Mouse (Mus musculus) limb, embryonic 14.5 days (tissue): Measurements from ENCODE around the gene Ifna2. TPM values are rescaled to one million over a fixed set of nuclear protein-coding genes. Genes with fewer than 3 reads are reported as not detected.

Source experiments
- ATAC-seq: fragments of 200-750 bp; cut with Nextera tagmentation; 2 replicates; pipeline ENCODE4 v1.8.0; 2017; ENCODE audit warnings: low read depth, moderate number of reproducible peaks, moderate TSS enrichment; ENCODE audit not compliant: low FRiP score
- DNase-seq: peaks from one replicate; pipeline ENCODE4 v3.0.0-alpha.2; 2015; ENCODE audit warnings: low spot score
- H3K27ac ChIP-seq: fragments of 300-500 bp; sonication (generic); replicated peaks from 2 replicates; pipeline ENCODE4 v1.5.1; 2014; ENCODE audit warnings: low read depth, mild to moderate bottlenecking, low read length, moderate library complexity, mixed read lengths
- H3K27me3 ChIP-seq: fragments of 300-500 bp; sonication (generic); 2 replicates; pipeline ENCODE4 v1.6.1; 2014; ENCODE audit warnings: low read length, mixed read lengths; ENCODE audit not compliant: control insufficient read depth, insufficient read depth
- H3K36me3 ChIP-seq: fragments of 300-500 bp; sonication (generic); 2 replicates; pipeline ENCODE4 v1.6.1; 2014; ENCODE audit warnings: mild to moderate bottlenecking, low read length, moderate library complexity, mixed read lengths; ENCODE audit not compliant: control insufficient read depth, insufficient read depth
- H3K4me1 ChIP-seq: fragments of 300-500 bp; sonication (generic); 2 replicates; pipeline ENCODE4 v1.6.1; 2014; ENCODE audit warnings: antibody characterized with exemption, low read length, mixed read lengths; ENCODE audit not compliant: control insufficient read depth, insufficient read depth
- H3K4me2 ChIP-seq: fragments of 300-500 bp; sonication (generic); replicated peaks from 2 replicates; pipeline ENCODE4 v1.6.1; 2014; ENCODE audit warnings: low read depth, mild to moderate bottlenecking, low read length, moderate library complexity; ENCODE audit not compliant: severe bottlenecking
- H3K4me3 ChIP-seq: fragments of 300-500 bp; sonication (generic); replicated peaks from 2 replicates; pipeline ENCODE4 v1.5.1; 2014; ENCODE audit warnings: low read length
- H3K9ac ChIP-seq: fragments of 300-500 bp; sonication (generic); 2 replicates; pipeline ENCODE4 v1.6.1; 2014; ENCODE audit warnings: mild to moderate bottlenecking, low read depth, low read length, moderate library complexity; ENCODE audit not compliant: severe bottlenecking
- H3K9me3 ChIP-seq: fragments of 300-500 bp; sonication (generic); 2 replicates; pipeline ENCODE4 v1.6.1; 2016; ENCODE audit warnings: low read length; ENCODE audit not compliant: control insufficient read depth
- POLR2A ChIP-seq: fragments of 200-500 bp; IDR thresholded peaks from 2 replicates; pipeline ENCODE4 v1.8.0; 2012; ENCODE audit warnings: inconsistent platforms, mild to moderate bottlenecking, moderate library complexity, borderline replicate concordance; ENCODE audit not compliant: insufficient read depth, insufficient read length; ENCODE audit errors: extremely low read depth
- WGBS: fragments of 180-500 bp; shearing (Covaris S2); extraction: QIAGEN DNeasy Blood & Tissue Kit; methylation state at CpG from one replicate; pipeline ENCODE4 v1.1.7; 2014; 5-methylcytosine and 5-hydroxymethylcytosine counted together
- polyA plus RNA-seq, 2 experiments: library from polyadenylated mRNA; depleted of rRNA in 1 of 2; stranded (reverse) in 1 of 2; unstranded in 1 of 2; fragments of >200 nt; fragmentation: Nextera tagmentation in 1 of 2; extraction: Ambion mirVana in 1 of 2; gene quantifications; 2 replicates each; pipeline versions ENCODE4 v1.2.1 to v1.2.3; 2012 to 2014

The Ifna2 gene
- polyA plus RNA-seq, 2 experiments: not detected

DNA sequence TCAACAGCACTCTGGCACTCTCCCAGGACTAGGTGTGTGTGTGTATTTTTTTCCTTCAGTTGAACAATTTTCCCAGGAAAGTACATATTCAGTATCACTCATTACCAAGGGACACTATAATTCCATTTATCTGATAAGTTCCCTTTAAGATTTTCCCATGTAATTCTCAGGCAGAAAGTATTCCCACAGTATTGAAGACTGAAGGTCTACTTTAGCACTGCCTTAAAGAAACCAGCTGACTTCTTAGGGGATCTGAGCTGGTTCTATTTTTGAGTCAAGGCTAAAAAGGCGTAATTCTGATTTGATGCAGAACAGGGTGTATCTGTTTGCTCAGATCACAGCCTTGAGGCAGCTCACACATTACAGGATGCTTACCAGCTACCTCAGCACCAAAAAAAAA lies 35.0 kb upstream of the Ifna2 start:
- Histone ChIP-seq H3K36me3 (peaks cover 53% of the 10 kb centered on the region), H3K4me3 (peak overlapping the region; percentile 30)
- DNase-seq: no peak

DNA sequence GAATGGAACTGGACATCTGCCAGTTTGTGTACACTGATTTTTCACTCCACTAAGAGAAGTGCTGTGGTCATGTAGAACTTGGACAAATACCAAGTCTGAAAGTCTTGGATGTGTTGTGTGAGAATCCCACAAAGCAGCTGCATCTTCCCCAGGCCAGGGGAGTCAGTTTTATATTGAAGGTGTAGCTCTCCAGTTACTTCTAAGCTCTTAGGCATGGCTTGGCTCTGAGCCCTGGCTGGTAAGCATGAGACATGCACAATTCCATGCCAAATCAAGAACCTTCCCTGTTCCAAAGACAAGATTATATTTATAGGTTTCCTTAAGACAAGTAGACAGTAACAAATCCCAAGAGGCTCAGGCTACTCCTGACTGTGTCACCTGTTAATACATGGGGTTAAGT lies 31.3 kb upstream of the Ifna2 start:
- no peak for ATAC-seq

More for the DNA sequence above, 35.0 kb upstream of the Ifna2 start:
- ATAC-seq: no peak
- Histone ChIP-seq H3K9ac (0 out of 2 replicates have a peak overlapping the region, but pooled peaks have one; percentile 7), H3K27me3 (no peaks in the 10 kb centered on the region), H3K4me2 (peak overlapping the region; percentile 57), H3K27ac (no peak overlapping the region), H3K4me1 (peaks cover 23% of the 10 kb centered on the region), H3K9me3 (no peaks in the 10 kb centered on the region)
- no peak for TF ChIP-seq POLR2A
- 41% methylated on average over 1 of the region's 1 CpGs for WGBS

GRCm38 (mm10) chr4:88714281-88714680 lies 30.6 kb upstream of the Ifna2 start:
- Histone ChIP-seq H3K4me2 (no peak overlapping the region), H3K9ac (no peak overlapping the region), H3K27me3 (no peaks in the 10 kb centered on the region), H3K9me3 (no peaks in the 10 kb centered on the region), H3K27ac (no peak overlapping the region), H3K36me3 (peaks cover 48% of the 10 kb centered on the region), H3K4me1 (peaks cover 12% of the 10 kb centered on the region; the same call in 1 of the 2 replicates), H3K4me3 (no peak overlapping the region)
- TF ChIP-seq POLR2A: no peak
- 72% methylated on average over 1 of the region's 1 CpGs for WGBS
- DNase-seq: peak; percentile 4
- no peak for ATAC-seq

More for the DNA sequence above, 31.3 kb upstream of the Ifna2 start:
- DNase-seq: peak; percentile 9
- H3K4me1 ChIP-seq: peaks cover 14% of the 10 kb centered on the region
- H3K9me3 ChIP-seq: no peaks in the 10 kb centered on the region
- H3K4me2 ChIP-seq: no peak overlapping the region
- no peak overlapping the region for H3K27ac ChIP-seq
- no peak for TF ChIP-seq POLR2A
- H3K9ac ChIP-seq: no peak overlapping the region
- H3K4me3 ChIP-seq: no peak overlapping the region
- no peaks in the 10 kb centered on the region for H3K27me3 ChIP-seq
- peaks cover 50% of the 10 kb centered on the region for H3K36me3 ChIP-seq

DNA sequence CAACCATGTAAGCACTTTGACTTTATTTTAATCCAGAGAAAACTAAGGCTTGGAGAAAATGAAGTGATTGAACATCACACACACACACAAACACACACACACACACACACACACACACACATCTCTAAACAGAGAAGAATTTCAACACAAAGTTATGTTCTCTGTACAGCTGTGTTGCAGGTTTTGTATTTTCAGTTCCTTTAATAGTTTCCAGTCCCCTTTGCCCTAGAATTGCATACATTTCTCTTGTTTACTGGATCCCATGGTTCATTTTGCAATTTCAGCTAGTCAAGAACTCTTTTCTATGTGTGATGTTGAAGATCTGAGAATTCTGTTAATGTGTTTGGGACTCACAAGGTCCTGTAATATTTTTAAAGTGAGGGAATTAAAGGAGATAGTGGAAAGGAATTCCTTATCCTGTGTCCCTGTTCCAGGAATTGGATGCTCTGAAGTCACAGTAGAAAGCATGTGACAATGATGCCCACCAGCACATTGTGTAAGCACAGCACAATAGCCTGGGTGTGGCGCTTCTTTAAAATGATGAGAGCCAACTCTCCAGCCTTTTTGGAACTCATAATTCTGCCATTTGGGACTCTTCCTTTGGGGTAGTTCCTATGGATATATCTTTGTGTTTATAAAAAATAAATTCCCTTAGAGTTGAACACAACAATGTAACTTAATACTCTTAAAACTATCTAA lies 23.6 kb upstream of the Ifna2 start:
- 94% methylated on average over 1 of the region's 1 CpGs for WGBS

DNA sequence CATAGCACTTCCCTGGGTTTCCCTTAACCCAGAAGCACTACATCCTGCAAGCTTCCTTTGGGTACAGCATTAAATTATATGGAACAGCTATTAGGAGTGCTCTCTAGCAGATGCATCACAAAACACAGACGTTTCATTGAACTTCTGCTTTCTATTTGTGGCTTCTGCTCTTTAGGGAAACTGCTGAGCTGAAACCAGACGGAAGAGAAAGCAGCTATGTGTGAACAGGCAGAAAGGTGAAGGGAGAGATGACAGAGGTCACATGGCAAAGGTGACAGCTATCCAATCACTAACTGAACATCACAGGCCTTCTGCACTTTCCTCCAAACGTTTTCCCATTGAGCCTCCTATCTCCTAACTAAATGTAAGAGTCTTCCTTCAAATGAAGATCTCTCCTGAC lies 22.2 kb upstream of the Ifna2 start:
- 29% methylated on average over 3 of the region's 3 CpGs for WGBS
- Histone ChIP-seq H3K36me3 (no peaks in the 10 kb centered on the region), H3K4me2 (no peak overlapping the region), H3K9me3 (no peaks in the 10 kb centered on the region), H3K4me1 (no peaks in the 10 kb centered on the region), H3K9ac (no peak overlapping the region), H3K4me3 (no peak overlapping the region), H3K27me3 (no peaks in the 10 kb centered on the region), H3K27ac (no peak overlapping the region)
- DNase-seq: no peak
- ATAC-seq: no peak
- no peak for TF ChIP-seq POLR2A

More for the DNA sequence above, 23.6 kb upstream of the Ifna2 start:
- no peaks in the 10 kb centered on the region for H3K4me1 ChIP-seq
- TF ChIP-seq POLR2A: no peak
- no peak overlapping the region for H3K4me3 ChIP-seq
- H3K9ac ChIP-seq: no peak overlapping the region
- H3K9me3 ChIP-seq: no peaks in the 10 kb centered on the region
- DNase-seq: no peak
- H3K36me3 ChIP-seq: no peaks in the 10 kb centered on the region
- no peak overlapping the region for H3K27ac ChIP-seq
- no peak for ATAC-seq
- no peaks in the 10 kb centered on the region for H3K27me3 ChIP-seq
- no peak overlapping the region for H3K4me2 ChIP-seq
